Mouse (Mus musculus): ENCODE results near the gene Fam83e.
A peak's percentile ranks its signal among the peaks of the same experiment; 100 is the strongest.

The Fam83e gene

DNA sequence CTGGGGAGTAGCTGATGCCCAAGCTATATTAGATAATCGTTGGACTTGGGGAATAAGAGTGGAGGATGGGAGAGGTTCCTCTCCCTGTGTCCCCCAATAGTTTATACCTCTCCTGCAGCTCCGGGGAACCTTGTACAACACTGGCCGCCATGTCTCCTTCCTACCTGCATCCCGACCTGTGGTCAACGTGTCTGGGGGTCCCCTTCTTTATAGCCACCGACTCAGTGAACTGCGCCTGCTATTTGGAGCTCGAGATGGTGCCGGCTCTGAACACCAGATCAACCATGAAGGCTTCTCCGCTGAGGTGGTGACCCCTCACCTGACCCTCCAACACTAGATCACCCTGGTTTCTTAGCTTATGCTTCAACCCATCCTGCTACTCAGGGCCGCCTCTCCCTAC, 18.7 kb upstream of the Fam83e start:
- DNase-seq: no peak

DNA sequence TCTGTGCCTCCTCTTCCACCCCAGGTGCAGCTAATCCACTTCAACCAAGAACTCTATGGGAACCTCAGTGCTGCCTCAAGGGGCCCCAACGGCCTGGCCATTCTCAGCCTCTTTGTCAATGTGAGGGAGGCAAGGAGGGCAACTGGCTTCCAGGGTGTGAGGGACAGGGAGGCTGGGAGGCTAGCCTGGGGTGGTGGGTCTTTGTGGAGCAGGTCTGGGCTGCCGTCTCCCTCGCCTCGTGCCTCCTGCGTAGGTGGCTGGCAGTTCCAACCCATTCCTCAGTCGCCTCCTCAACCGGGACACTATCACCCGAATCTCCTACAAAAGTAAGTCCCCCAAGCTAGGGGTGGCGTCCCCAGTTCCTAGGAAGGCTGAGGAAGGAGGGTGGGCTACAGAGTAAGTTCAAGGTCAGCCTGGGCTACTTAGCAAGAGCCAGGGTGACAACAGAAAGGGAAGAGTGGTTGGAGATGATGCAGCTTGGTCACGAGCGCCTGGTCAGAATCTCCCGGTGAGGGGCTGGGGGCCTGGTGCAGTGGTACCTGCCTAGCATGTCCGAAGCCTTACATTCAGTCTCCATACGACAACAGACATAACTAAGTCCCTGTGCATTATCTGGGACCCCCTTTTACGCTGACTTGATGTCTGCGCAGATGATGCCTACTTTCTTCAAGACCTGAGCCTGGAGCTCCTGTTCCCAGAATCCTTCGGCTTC, 18.0 kb upstream of the Fam83e start:
- DNase-seq: no peak

DNA sequence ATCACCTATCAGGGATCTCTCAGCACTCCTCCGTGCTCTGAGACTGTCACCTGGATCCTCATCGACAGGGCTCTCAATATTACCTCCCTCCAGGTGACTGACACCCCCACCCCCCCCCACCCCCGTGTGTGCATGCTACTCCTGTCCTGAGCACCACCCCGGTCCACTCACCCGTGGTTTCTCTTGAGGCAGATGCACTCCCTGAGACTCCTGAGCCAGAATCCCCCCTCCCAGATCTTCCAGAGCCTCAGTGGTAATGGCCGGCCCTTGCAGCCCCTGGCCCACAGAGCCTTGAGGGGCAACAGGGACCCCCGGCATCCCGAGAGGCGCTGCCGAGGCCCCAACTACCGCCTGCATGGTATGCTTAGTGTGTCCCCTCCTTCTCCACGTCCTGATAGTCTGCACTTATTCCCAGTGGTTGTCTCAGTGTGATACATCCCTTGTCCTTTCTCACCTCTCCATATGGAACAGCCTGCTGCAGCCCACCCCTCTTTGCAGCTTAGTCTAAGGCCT, 17.4 kb upstream of the Fam83e start:
- peak; percentile 63 for DNase-seq

DNA sequence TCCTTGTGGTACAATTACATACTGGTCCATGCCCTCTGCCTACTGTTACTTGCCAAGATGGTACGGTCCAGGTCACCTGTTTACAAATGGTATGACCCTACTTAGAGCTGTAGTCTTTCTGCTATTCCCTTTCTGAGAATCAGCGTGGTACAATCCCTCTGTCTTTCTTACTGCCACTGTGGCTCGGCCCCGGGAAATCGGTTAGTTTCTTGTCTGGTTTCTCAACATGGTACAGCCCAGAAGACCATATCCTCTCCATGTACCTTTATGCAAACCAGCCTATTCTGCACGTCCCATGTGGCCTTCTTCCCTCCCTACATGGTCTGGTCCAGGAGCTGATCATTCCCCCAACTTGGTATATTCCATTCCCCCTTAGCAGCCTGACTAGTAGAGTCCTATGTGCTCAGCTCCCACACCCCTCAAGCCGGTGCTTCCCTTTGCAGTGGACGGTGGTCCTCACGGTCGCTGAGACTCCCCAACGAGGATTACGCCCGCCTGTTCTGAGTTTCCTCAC, 16.9 kb upstream of the Fam83e start:
- peak; percentile 91 for DNase-seq

DNA sequence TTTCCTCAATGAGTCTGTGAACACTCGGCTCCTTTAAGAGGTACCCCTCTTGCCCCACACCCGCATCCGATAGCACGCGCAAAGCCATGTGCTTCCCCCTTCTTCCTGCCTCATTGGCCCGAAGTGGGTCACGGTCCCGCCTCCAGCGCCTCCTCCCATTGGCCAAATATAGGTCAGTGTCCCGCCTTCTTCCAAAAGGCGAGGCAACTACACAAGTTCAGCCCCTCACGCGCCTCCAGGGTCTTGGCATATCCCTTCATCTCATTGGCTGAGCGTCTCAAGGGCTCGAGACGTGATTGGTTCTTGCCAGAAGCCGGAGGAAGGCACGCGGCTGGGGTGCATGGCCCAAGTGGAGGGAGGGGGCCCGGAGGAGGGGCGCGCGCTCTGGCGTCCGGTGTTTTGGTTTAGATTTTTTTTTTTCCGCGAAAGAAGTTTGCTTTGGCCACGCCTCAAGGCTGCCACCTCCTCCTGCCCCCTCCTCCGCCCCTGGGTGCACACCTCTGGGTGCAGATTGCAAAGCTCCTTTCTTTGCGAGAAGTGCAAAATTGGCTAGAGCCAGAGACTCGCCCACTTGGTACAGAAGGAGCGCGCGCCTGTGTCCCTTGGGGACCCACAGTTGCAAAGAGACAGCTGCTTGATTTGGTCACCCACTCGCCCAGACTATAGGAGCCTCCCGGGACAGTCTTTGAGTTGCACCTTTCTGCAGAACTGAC, 16.1 kb upstream of the Fam83e start, which contains the start of gene Dbp:
Gene Dbp (plus strand): TSS at position 359 of the 713 bp plus-strand sequence.
- peak; percentile 100 for DNase-seq

DNA sequence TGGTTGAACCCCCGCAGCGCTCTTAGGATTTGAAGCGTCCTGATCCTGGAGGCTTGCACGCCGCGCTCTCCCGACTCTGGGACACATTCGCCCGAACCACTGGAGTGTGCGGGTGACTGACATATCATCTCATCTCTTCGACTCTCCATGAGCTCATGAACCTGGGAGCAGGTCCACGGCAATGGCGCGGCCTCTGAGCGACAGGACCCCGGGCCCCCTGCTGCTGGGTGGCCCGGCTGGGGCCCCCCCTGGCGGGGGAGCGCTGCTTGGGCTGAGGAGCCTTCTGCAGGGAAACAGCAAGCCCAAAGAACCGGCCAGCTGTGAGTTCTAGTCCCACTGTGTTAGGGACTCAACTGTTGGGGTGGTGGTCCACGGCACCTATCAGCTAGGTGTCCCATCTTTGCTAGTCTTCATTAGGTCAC, 15.6 kb upstream of the Fam83e start:
- peak; percentile 55 for DNase-seq

DNA sequence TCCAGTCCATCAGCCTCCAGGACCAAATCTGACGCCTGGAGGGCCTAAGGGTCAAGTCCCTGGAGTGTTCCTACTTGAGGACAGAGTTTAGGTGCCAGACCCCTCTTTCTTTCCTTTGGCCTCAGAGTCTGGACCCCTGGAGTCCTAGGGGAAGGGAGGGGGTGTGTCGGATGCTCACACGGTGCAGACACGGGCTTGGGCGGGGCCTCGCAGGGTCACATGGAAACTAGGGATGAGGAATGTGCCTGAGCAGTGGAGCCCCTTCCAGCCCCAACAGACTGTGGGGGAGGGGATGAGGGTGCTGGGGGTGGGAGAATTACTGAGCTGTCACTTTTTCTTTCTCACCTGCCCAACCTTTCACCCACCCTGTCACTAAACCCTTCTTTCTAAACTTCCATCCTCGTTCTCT, 15.1 kb upstream of the Fam83e start:
- peak; percentile 92 for DNase-seq

DNA sequence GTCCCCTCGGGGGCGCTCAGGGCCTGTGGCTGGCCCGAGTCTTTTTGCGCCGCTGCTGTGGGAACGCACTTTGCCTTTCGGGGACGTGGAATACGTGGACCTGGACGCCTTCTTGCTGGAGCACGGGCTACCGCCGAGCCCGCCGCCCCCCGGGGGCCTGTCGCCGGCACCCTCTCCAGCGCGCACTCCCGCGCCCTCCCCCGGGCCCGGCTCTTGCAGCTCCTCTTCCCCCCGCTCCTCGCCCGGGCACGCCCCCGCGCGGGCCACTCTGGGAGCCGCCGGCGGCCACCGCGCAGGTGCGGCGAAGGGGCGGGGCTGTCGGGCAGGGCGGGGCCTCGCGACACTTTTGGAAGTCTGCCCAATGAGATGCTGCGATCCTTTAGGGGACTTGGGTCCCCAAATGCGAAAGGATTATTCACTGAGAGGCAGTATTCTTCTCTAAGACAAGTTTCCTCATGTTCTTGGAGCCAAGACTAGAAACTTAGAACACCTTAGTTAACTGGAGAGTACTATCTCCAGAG, 14.2 kb upstream of the Fam83e start:
- peak; percentile 89 for DNase-seq

DNA sequence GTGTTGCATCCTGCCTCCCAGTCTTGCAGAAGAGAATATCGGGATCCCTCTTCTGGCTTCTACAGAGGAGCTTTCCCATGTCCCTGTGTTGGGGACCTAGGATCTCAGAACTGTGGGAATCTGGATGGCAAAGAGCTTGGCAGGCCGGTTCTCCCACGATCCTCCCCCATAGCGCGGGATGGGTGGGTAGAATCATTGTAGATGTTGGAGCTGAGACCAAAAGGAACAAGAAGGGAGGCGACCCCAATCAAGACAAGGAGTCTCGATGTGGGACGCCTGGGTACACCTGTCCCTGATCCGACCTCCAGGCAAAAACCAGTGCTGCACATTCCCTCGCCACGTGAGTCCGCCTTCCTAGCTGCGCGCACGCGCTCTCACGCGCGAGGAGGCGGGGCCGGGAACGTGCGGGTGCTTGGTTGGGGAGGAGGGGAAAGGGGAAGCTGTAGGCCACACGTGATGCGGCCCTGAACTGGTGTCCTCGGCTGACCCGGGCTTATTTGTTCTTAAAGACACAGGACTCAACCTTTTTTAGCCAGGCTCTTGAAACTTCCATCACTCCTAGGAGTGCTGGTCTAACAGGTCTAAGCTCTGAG, 13.5 kb upstream of the Fam83e start:
- DNase-seq: peak; percentile 96

DNA sequence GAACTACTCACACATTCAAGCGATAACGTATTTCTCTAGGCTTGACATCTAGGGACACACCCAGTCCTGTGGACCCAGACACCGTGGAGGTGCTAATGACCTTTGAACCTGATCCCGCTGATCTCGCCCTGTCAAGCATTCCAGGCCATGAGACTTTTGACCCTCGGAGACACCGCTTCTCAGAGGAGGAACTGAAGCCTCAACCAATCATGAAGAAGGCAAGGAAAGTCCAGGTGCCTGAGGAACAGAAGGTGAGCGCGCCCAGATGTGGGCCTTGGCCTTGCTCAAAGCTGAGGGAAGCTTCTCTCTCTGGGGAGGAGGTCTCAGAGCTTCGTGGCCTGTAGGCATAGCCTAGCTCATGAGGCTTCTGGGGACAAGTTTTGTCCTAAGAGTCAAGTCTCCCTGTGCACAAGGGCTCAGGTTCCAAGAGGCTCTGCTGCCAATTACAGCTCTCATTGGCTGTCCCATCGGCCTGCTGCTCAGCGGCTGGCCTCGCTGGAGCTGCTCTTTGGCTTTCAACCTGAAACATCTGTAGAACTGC, 12.7 kb upstream of the Fam83e start:
- no peak for DNase-seq

DNA sequence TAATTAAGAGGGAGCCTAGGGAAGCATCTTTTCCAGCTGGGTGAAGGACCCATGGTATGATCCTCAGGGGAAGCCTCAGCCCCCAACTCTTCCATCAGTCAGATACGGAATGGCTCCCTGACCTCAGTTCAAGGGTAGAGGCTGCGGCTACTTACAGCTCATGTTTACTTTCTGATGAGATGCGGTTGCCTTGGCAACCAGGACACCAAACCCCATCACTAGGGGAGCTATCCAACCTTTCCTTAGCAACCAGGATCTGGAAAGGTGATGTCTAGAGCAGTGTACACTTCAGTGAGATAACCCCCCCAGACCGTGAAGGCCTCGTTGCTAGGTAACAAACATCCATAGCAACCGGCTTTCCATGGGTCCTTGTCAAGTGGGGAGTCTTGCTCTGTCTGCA, 12.0 kb upstream of the Fam83e start:
- peak; percentile 54 for DNase-seq

DNA sequence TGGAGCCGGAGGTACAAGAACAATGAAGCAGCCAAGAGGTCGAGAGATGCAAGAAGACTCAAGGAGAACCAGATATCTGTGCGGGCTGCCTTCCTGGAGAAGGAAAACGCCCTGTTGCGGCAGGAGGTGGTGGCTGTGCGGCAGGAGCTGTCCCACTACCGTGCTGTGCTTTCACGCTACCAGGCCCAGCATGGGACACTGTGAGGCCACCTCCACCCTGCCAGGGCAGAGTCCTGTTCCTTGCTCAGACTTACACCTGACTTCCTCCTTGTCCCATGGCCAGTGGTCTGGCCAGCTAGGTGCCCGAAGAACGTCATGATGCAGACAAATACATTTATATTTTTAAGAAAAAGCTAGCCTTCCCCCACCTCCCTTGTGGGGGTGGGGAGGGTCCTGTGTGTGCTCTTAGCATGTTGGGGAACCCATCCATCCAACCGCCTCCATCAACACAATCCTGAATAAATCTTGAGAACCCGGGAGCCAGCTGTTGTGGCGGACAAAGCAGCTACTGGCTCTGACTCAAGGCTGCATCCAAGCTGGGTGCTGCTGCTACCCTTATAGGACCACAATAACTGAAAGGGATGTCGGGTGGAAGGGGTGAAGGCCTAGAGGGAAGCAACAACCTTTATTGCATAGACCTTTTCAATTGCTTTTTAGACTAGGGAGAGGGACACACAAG, 11.2 kb upstream of the Fam83e start:
- DNase-seq: no peak

DNA sequence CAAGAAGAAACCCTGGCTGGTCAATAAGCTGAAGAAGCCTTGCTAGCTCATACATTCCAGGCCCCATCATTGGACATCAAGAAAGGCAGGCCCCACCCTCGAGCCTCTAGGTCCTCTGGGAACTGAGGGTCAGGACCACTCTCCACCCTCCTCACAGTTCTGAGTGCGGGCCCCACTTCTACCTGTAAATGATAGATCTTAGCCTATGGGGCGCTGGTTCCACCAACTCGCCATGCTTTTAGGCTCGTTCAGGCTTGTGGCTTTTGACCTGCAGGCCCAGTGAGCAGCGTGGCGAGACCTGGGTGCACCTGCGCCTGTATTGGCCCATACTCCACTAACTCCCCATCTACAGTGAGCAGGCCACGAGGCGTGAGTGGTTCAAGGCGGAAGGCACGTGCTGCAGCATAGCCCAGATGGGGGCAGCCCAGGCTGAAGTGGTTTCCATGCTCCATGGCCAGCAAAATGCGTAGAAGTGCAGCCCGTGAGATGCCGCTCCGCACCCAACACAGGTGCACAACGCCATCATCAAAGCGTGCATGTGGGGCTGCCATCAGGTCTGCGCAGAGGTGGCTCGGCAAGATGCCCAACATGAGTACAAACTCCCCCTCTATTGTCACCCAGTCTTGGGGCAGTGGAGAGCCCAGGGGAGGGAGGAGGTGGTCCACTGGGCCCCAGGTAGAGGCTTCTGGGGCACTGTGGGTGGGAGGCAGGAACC, 10.4 kb upstream of the Fam83e start:
- no peak for DNase-seq

DNA sequence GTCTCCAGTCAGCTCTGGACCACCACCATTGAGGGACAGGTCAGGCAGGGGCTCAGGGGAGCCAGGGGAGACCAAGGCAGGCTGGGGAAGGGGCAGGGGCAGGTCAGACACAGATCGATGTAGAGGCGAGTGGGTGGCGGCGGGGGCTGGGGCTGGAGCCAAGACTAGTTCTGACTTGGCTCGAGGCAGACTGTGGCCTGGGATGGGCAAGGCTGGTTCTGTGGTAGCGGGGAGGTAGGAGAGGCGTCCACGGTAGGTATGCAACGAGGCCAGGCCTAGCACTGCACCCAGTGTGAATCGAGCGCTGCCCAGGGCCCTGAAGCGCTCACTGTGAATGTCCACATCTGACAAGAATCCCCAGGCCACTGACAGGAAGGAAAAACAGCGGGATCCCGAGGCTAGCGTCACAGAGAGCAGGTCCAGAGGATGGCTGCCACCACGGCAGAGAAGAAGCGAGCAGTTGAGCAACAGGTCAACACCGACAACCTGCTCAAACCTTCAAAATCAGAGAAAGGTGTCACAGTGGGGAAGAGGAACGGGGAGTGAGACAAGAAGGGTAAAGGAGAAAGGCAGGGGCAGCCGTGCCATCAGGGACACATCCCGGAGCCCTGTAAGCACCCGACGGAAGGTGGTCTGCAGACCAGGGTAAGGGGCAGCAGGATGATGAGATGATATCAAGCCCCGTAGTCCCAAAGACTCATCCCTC, 9.5 kb upstream of the Fam83e start:
- no peak for DNase-seq

DNA sequence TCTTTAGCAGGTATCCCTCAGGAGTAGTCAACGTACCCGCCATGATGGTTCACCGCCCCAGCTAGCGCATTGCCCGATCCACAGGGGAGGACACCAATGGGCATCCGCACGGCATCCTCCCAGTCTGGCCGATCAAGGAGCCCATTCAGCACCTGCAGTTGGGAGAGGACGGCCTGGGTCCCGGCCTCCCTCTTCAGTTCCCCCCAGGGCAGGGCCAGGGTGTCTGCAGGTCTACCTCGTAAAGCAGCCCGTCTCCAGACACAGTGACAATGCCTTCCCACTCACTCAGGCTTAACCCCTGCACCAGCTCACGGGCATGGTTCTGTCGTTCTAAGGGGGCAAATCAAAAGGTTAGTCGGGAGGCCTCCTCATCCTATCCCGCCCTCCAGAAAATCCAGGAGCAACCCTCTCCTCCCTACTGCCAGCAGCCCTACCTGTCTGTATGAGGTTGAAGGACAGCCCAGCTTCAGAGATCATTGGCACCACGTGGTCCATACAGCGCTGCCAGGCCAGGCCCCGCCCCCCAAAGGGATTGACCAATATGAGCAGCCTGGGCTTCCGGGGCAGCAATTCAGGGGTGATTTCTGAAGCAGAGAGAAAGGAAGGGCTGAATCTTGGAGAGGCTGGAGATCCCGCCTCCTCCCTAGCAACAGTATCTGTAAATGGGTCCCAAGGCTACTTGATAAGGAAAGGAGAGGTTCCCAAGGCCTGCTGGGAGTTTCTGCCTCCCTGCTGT, 8.8 kb upstream of the Fam83e start:
- DNase-seq: peak; percentile 61

DNA sequence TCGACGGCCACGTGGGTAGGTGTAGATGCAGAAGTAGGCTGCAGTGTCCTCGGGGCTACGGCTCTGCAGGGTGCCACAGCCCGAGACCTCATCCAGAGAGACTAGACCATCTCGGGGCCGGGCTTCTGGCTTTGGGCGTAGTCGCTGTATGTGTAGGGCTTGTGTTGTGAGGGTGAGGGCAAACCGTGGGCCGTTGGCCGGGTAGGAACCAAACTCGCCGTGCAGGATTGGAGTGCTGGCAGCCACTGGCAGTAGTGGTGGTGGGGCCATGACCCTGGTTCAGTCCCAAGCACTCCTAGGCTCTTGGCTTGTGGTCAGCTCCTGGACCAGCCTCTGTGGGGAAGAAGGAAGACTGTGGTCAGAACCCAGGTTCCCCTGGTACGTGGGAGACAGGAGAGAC, 7.6 kb upstream of the Fam83e start:
- no peak for DNase-seq

DNA sequence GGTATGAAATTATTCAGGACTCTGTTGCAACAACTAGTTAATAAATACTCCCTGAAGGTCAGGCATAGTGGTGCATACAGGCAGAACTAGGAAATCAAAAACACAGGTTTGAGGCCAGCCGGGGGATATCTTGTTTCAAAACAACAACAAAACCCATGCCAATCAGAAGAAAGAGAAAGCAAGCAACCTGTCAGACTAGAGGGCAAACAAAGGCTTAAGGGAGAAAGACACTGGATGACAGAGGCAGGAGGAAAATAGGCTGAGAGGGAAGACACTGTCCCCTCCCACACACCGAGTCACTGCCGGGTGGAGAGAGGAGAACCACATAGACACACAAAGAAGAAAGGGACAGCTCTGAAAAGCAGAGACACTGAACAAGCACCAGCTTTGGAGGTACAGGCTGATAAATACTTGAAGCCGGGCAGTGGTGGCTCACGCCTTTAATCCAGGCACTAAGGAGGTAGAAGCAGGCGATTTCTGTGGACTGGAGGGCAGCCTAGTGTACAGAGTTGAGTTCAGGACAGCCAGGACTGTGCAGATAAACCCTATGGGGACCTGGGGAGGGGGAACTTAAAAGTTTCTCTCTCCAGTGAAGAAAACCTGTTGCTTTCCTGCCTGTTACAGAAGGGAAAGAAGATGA, 7.0 kb upstream of the Fam83e start:
- no peak for DNase-seq

DNA sequence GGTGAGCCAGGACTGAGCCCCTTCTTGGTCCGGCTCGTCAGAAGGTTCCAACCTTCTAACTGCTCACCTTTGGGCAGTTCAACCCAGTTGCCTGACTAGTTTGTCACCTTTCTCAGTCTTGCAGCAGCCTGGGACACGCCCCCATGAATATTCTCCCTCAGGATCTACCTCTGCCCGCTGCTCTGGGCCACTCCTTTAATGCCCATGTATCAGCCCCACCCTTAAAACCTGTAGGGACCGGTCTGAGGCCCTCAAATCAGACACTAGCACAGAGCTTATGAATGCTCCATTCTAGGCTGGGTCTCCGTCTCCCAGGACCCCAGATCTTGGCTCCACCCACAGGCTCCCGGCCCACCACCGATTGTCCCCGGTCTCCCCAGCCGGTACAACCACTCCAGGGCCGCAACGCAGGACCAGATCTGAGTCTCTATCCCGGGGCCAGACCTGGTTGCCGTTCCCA, 6.4 kb upstream of the Fam83e start:
- no peak for DNase-seq

DNA sequence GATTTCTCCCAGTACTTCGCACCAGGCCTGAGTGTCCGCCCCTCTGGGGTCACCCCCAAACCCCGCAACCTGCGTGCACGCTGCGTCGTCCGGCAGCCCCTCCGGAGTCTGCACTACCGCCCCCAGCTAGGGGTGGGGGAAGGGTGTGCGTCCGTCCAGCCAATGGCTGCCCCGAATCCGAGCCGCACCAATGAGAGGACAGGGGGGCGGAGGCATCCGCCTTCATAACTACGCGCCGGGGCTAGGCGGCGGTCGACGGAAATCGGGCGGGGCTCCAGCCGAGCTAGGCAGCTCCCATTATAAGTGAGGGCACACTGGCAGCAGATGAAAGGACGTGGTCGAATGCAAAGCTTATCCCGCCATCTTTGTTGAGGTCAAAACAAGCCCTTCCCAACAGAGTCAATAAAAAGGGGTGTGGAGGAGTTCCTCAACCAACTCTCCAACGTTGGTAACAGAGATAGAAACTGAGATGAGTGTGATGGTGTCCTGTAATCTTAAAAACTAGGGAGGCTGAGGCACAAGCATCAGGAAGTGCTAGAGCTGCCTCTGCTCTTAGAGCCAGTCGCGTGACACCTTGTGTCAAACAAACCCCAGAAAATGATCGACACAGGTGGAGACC, 5.8 kb upstream of the Fam83e start, which contains the start of gene Rpl18:
Gene Rpl18 (plus strand): TSS at position 368 of the 619 bp plus-strand sequence.
- peak; percentile 99 for DNase-seq

All from layer of hippocampus, adult 9-11 months (tissue).